Mouse (Mus musculus): ENCODE data around the gene Ccdc86. TPM values are rescaled to one million over a fixed set of nuclear protein-coding genes. Genes with fewer than 3 reads are reported as not detected.

Ccdc86 gene
- polyA plus RNA-seq, 1 experiment = 25.4 TPM

DNA sequence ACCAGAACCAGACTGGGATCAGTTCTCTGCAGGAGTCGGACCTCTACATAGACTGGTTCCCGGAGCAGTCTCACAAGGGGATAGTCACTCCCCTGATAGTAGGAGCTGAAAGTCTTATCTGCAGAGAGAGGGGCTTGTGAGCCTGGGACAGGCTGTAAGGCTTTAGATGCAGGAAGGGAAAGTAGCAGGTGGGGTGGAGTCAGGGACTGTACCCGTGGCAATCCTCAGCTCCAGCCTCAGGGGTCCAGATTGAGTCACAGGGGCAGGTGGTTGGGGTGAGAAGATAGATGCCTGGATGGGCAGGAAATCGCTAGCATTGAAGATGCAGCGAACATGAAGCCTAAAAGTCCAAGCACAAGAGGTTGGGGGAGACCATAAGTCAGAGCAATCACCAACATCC is 32.6 kb downstream of the Ccdc86 start:
- no peak for TF ChIP-seq GATA1 (IDR thresholded peaks at IDR 0.05; ENCODE audit: borderline replicate concordance, low read length)
- no peak for TF ChIP-seq FLI1 (IDR thresholded peaks at IDR 0.05; ENCODE audit: low read length)
- peaks cover 60% of the 10 kb centered on the region for H3K27me3 ChIP-seq (replicated peaks)
- no peaks in the 10 kb centered on the region for H3K36me3 ChIP-seq (replicated peaks; ENCODE audit: low read length)
- H3K4me1 ChIP-seq = peaks cover 18% of the 10 kb centered on the region
- H3K9me3 ChIP-seq = no peaks in the 10 kb centered on the region
- H3K4me3 ChIP-seq (replicated peaks) = no peak overlapping the region

DNA sequence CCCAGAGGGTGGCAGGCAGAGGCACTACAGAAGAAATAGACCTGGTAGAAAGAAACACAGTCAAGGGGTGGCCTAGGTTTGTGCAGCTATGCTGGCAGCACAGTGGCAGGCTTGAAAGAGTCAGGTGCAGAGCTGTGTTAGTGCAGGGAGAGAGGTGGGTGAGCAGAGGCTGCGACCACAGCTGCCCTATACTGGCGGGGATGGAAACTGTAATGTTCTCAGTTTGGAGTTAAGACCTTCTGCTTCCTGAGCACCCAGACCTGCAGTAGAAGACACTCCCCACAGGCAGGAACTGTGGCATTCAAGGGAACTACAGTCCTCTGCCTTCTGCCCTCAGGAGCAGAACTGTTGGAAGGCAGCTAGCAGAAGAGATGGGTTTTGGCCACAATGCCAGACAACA is 34.2 kb downstream of the Ccdc86 start:
- TF ChIP-seq FLI1 (IDR thresholded peaks at IDR 0.05; ENCODE audit: low read length) (no peak), GATA1 (IDR thresholded peaks at IDR 0.05; ENCODE audit: borderline replicate concordance, low read length) (no peak)
- peaks cover 49% of the 10 kb centered on the region for H3K27me3 ChIP-seq (replicated peaks)
- no peak overlapping the region for H3K4me3 ChIP-seq (replicated peaks)
- no peaks in the 10 kb centered on the region for H3K9me3 ChIP-seq
- peaks cover 18% of the 10 kb centered on the region for H3K4me1 ChIP-seq
- no peaks in the 10 kb centered on the region for H3K36me3 ChIP-seq (replicated peaks; ENCODE audit: low read length)

DNA sequence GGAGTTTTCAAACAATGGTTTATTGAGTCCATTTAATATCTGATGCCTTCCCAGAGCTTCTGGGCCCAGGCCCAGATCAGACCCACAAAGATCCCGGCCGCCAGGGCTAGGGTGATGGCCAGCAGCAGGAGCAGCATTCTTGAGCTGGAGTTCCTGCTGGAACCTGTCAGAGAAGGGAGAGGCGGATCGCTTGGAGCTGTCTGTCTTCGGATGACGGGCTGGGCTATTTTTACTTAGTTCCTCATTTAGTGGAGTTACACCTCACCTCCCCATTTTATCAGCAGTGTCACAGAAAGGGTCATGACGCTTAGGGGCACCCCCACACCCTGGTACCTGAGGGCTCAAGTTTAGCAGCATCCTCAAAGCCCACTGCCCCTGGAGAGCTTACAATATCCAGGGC is 34.8 kb downstream of the Ccdc86 start:
- TF ChIP-seq GATA1 (IDR thresholded peaks at IDR 0.05; ENCODE audit: borderline replicate concordance, low read length) (no peak), FLI1 (IDR thresholded peaks at IDR 0.05; ENCODE audit: low read length) (no peak)
- H3K9me3 ChIP-seq = no peaks in the 10 kb centered on the region
- H3K36me3 ChIP-seq (replicated peaks; ENCODE audit: low read length) = peaks cover 4% of the 10 kb centered on the region
- H3K4me1 ChIP-seq = peaks cover 18% of the 10 kb centered on the region
- H3K27me3 ChIP-seq (replicated peaks) = peaks cover 45% of the 10 kb centered on the region
- H3K4me3 ChIP-seq (replicated peaks) = no peak overlapping the region

DNA sequence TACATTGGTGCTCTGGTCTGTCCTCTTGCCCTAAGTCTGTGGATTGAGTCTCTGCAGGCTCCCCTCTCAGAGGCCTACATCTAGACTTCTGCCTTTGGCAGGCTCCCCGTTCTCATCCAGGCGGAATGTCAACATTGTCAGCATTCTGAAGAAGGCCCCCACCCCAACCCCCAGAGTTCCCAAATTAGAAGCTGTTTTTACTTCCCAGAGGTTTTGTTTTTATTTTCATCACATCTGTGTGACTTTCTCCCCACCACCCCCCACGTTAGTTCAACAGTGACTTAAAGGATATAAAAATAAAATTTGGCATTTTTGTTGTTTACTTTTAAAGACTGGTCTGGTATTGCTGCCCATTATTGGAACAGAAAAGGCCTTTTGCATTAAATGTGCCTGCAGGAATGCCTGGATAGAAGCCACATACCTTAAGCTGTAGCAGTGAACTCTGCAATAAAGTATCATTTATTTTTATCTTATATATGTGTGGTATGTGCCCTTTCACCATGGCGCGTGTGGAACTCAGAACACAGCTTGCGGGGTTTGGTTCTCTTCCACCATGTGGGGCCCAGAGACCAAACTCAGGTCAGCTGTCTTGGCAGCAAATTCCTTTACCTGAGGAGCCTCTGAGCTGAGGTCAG is 39.9 kb downstream of the Ccdc86 start:
- peaks cover under 1% of the 10 kb centered on the region for H3K4me1 ChIP-seq
- H3K4me3 ChIP-seq (replicated peaks) = no peak overlapping the region
- H3K36me3 ChIP-seq (replicated peaks; ENCODE audit: low read length) = peaks cover 52% of the 10 kb centered on the region
- H3K27me3 ChIP-seq (replicated peaks) = peaks cover 2% of the 10 kb centered on the region
- H3K9me3 ChIP-seq = no peaks in the 10 kb centered on the region
- TF ChIP-seq FLI1 (IDR thresholded peaks at IDR 0.05; ENCODE audit: low read length) = no peak
- no peak for TF ChIP-seq GATA1 (IDR thresholded peaks at IDR 0.05; ENCODE audit: borderline replicate concordance, low read length)

DNA sequence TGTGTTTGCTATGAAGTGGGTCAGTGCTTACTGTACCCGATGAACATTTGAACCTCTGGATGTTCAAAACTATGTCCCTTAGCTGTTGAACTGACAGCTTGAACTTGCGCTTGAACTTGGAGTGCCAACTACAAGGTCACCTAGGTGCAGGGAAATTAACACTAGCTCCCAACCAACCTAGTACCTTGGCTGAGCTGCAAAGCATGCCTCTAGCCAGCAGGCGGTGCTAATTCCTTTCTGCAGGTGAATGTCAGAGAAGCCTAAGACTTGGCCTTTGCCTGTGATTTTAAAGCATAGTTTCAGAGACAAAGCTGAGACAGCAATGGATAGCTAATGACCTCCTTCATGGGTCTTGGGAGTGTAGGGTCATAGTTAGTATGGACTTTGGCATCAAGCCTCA is 41.2 kb downstream of the Ccdc86 start:
- Histone ChIP-seq H3K4me3 (replicated peaks) (no peak overlapping the region), H3K27me3 (replicated peaks) (no peaks in the 10 kb centered on the region), H3K9me3 (no peaks in the 10 kb centered on the region), H3K36me3 (replicated peaks; ENCODE audit: low read length) (peaks cover 66% of the 10 kb centered on the region), H3K4me1 (no peaks in the 10 kb centered on the region)
- TF ChIP-seq FLI1 (IDR thresholded peaks at IDR 0.05; ENCODE audit: low read length) (no peak), GATA1 (IDR thresholded peaks at IDR 0.05; ENCODE audit: borderline replicate concordance, low read length) (no peak)

DNA sequence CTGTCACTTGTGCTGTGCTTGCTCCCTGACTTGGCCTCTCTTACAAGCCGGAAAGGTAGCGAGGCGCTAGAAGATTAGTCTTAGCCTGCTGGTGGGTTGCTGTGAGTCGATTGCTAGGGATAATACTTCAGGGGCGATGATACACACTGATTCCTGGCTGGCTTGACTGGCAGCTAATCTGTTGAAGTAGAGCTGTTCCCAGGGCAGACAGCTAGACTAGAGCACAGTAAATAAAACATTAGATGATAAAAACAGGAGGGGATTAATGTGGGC is 43.4 kb downstream of the Ccdc86 start:
- Histone ChIP-seq H3K4me3 (replicated peaks) (no peak overlapping the region), H3K9me3 (no peaks in the 10 kb centered on the region), H3K27me3 (replicated peaks) (no peaks in the 10 kb centered on the region), H3K4me1 (no peaks in the 10 kb centered on the region), H3K36me3 (replicated peaks; ENCODE audit: low read length) (peaks cover 88% of the 10 kb centered on the region)
- TF ChIP-seq FLI1 (IDR thresholded peaks at IDR 0.05; ENCODE audit: low read length) (no peak), GATA1 (IDR thresholded peaks at IDR 0.05; ENCODE audit: borderline replicate concordance, low read length) (no peak)

DNA sequence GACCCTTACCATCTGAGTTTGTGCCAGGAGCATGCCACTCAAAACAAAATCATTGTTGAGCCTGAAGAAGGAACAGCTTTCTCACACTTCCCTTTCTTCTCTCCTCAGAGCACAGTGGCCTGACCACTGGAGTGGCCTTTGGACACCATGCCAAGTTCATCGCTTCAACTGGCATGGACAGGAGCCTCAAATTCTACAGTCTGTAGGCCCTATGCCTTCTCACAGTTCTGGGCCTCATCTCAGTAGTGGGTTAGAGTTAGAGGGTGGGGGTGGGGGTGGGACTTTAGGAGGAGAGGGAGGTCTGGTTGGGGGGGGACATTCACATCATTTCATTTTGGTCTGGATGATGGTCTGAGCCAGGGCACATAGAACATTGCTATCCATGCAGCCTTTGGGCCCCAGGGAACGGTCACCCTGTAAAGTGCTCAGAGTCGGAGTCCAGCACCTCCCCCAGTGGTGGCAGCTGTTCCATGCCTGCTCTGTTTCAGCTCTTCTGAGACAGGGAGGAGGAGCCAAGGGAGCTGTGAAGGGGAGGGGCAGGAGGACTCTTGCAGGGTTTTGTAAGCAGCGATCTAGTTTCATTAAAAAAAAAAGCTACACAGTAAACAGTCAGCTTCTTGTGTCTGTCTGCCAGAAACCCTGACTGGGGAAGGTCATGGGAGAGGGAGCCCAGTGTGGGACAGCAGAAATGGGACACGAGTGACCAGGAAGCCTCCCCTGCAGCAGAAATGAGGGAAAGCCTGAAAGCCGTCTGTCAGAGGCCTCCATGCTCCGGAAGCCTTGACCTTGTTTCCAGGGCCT is 43.9 kb downstream of the Ccdc86 start:
- no peaks in the 10 kb centered on the region for H3K9me3 ChIP-seq
- H3K36me3 ChIP-seq (replicated peaks; ENCODE audit: low read length) = peaks cover 93% of the 10 kb centered on the region
- TF ChIP-seq GATA1 (IDR thresholded peaks at IDR 0.05; ENCODE audit: borderline replicate concordance, low read length) = no peak
- no peak for TF ChIP-seq FLI1 (IDR thresholded peaks at IDR 0.05; ENCODE audit: low read length)

DNA sequence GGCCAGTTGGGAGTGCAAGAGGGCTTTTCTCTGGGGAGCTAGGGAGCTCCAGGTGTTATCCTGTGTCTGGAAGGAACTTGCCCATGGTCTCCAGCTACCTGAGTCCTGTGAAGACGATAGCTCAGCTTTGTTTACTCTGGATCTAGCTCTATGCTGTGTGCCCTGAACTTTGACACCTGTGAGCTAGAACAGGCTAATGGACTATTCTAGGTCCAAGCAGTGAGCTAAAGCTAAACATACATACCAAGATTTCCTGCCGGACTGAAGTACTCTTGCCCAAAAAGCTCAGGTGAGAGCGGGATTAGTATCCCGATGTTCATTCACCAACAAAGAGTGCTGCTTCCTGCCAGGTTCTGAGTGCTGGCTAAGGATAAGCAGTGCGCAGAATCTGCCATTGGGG is 44.6 kb downstream of the Ccdc86 start:
- TF ChIP-seq GATA1 (IDR thresholded peaks at IDR 0.05; ENCODE audit: borderline replicate concordance, low read length) (no peak), FLI1 (IDR thresholded peaks at IDR 0.05; ENCODE audit: low read length) (no peak)
- peaks cover 98% of the 10 kb centered on the region for H3K36me3 ChIP-seq (replicated peaks; ENCODE audit: low read length)
- H3K27me3 ChIP-seq (replicated peaks) = no peaks in the 10 kb centered on the region
- no peaks in the 10 kb centered on the region for H3K4me1 ChIP-seq
- no peak overlapping the region for H3K4me3 ChIP-seq (replicated peaks)
- no peaks in the 10 kb centered on the region for H3K9me3 ChIP-seq

More for the DNA sequence above, 43.9 kb downstream of the Ccdc86 start:
- Histone ChIP-seq H3K4me3 (replicated peaks) (no peak overlapping the region), H3K27me3 (replicated peaks) (no peaks in the 10 kb centered on the region), H3K4me1 (no peaks in the 10 kb centered on the region)

DNA sequence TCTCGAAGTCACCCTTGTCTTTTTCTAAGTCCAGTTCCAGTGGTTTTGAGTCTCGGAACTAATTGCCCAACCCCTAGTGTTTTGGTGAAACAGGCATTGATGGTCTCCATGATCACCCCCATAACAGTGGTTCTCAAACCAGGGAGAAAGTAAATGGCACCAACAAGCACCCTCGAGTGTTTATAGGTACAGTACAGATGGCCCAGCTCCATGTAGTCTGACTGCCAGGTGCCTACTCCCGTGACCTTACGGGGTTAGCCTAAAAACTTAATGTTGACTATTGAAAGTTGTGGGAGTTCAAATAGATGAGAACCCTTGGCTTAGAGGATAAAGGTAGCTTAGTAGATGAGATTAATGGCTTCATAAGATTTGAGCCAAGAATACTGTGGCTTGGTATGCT is 48.0 kb downstream of the Ccdc86 start:
- Histone ChIP-seq H3K9me3 (no peaks in the 10 kb centered on the region), H3K4me1 (peaks cover 29% of the 10 kb centered on the region), H3K27me3 (replicated peaks) (no peaks in the 10 kb centered on the region), H3K36me3 (replicated peaks; ENCODE audit: low read length) (peaks cover 92% of the 10 kb centered on the region), H3K4me3 (replicated peaks) (no peak overlapping the region)
- TF ChIP-seq FLI1 (IDR thresholded peaks at IDR 0.05; ENCODE audit: low read length) (no peak), GATA1 (IDR thresholded peaks at IDR 0.05; ENCODE audit: borderline replicate concordance, low read length) (no peak)

DNA sequence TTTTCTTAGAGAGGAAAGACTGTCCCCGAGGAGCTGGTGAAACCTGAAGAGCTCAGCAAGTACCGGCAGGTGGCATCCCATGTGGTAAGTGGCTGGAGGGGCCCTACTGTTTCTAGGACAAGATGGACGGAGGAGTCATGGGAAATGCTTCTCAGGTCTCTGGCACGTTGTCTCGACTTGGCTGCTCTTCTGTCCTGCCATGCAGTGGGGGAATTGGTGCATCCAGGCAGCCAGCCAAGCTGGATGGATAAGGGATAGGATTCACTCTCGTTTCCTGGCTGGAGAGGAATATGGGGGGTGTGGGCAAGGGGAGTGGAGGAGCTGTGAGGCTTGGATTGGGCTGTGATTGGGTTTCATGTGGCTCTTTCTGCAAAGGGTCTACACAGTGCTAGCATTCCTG is 48.8 kb downstream of the Ccdc86 start:
- H3K36me3 ChIP-seq (replicated peaks; ENCODE audit: low read length) = peaks cover 85% of the 10 kb centered on the region
- TF ChIP-seq GATA1 (IDR thresholded peaks at IDR 0.05; ENCODE audit: borderline replicate concordance, low read length) (no peak), FLI1 (IDR thresholded peaks at IDR 0.05; ENCODE audit: low read length) (no peak)
- H3K9me3 ChIP-seq = no peaks in the 10 kb centered on the region
- H3K27me3 ChIP-seq (replicated peaks) = no peaks in the 10 kb centered on the region
- H3K4me3 ChIP-seq (replicated peaks) = no peak overlapping the region
- peaks cover 32% of the 10 kb centered on the region for H3K4me1 ChIP-seq

Data from megakaryocyte, embryonic 14.5 days (primary cell).